Mouse (Mus musculus) activated CD4-positive, CD25-positive, alpha-beta regulatory T cell, adult 4 months (primary cell): Measurements from ENCODE around the gene Phlpp1. TPM values are rescaled to one million over a fixed set of nuclear protein-coding genes. Genes with fewer than 3 reads are reported as not detected.
A peak's percentile ranks its signal among the peaks of the same experiment; 100 is the strongest.

Experiments used
- ATAC-seq: one replicate; pipeline ENCODE4 v1.8.0; 2017
- polyA plus RNA-seq, 2 experiments: library from polyadenylated mRNA; unstranded; fragments of 100-300 nt; shearing (Covaris generic); gene quantifications; one replicate each; pipeline ENCODE4 v1.2.1; 2017

Phlpp1 gene
- polyA plus RNA-seq, 2 experiments from 2014 or later, result 7.3 to 8.8 TPM

GRCm38 (mm10) chr1:106394678-106395077, 223.1 kb downstream of the Phlpp1 start:
- ATAC-seq, result no peak

- ATAC-seq, result peak; percentile 79
These were observed 223.9 kb downstream of the Phlpp1 start for GRCm38 (mm10) chr1:106395476-106395875.

- no peak for ATAC-seq
These were observed 229.5 kb downstream of the Phlpp1 start for GRCm38 (mm10) chr1:106400900-106401634.

- ATAC-seq, result no peak
These were observed 231.5 kb downstream of the Phlpp1 start for GRCm38 (mm10) chr1:106403011-106403501.

GRCm38 (mm10) chr1:106406852-106407251, 235.3 kb downstream of the Phlpp1 start:
- no peak for ATAC-seq

- ATAC-seq, result no peak
These were observed 236.4 kb downstream of the Phlpp1 start for GRCm38 (mm10) chr1:106407963-106408440.

GRCm38 (mm10) chr1:106410858-106411257, 239.3 kb downstream of the Phlpp1 start:
- ATAC-seq, result no peak

GRCm38 (mm10) chr1:106425128-106425936, 253.8 kb downstream of the Phlpp1 start:
- ATAC-seq, result peak; percentile 66

- ATAC-seq, result no peak
These were observed 256.6 kb downstream of the Phlpp1 start for GRCm38 (mm10) chr1:106428170-106428569.

- ATAC-seq, result no peak
These were observed 257.0 kb downstream of the Phlpp1 start for GRCm38 (mm10) chr1:106428580-106428979.

- ATAC-seq, result no peak
These were observed 262.0 kb downstream of the Phlpp1 start for GRCm38 (mm10) chr1:106433580-106433979.

Other genes with a start within 250 kb of the Phlpp1 start
- gene Zcchc2, start 181.3 kb upstream of the Phlpp1 start, polyA plus RNA-seq, result 1 to 10 TPM; 7.0 to 8.5 TPM